Mouse (Mus musculus) midbrain, embryonic 13.5 days (tissue): ENCODE results near the gene Rasal1. TPM values are rescaled to one million over a fixed set of nuclear protein-coding genes. Genes with fewer than 3 reads are reported as not detected.

Experiments used
- ATAC-seq: fragments of 200-750 bp; cut with Nextera tagmentation; 2 replicates; pipeline ENCODE4 v1.8.0; 2017; ENCODE audit warnings: mild to moderate bottlenecking, moderate TSS enrichment, moderate library complexity
- H3K27ac ChIP-seq: fragments of 300-500 bp; sonication (generic); 2 replicates; pipeline ENCODE4 v1.5.1; 2015; ENCODE audit warnings: inconsistent platforms, mild to moderate bottlenecking, moderate library complexity
- H3K27me3 ChIP-seq: fragments of 300-500 bp; sonication (generic); 2 replicates; pipeline ENCODE4 v1.6.1; 2015; ENCODE audit warnings: mild to moderate bottlenecking, inconsistent platforms
- H3K36me3 ChIP-seq: fragments of 300-500 bp; sonication (generic); 2 replicates; pipeline ENCODE4 v1.6.1; 2015; ENCODE audit warnings: mild to moderate bottlenecking, inconsistent platforms
- H3K4me1 ChIP-seq: fragments of 300-500 bp; sonication (generic); replicated peaks from 2 replicates; pipeline ENCODE4 v1.6.1; 2015; ENCODE audit warnings: inconsistent platforms
- H3K4me2 ChIP-seq: fragments of 300-500 bp; sonication (generic); replicated peaks from 2 replicates; pipeline ENCODE4 v1.6.1; 2015; ENCODE audit warnings: moderate library complexity, mild to moderate bottlenecking, inconsistent platforms
- H3K4me3 ChIP-seq: fragments of 300-500 bp; sonication (generic); replicated peaks from 2 replicates; pipeline ENCODE4 v1.5.1; 2015; ENCODE audit warnings: mild to moderate bottlenecking, inconsistent platforms
- H3K9ac ChIP-seq: fragments of 300-500 bp; sonication (generic); replicated peaks from 2 replicates; pipeline ENCODE4 v1.6.1; 2015; ENCODE audit warnings: mild to moderate bottlenecking, inconsistent platforms
- H3K9me3 ChIP-seq: fragments of 300-500 bp; sonication (generic); 2 replicates; pipeline ENCODE4 v1.6.1; 2016; ENCODE audit warnings: mild to moderate bottlenecking, inconsistent platforms
- WGBS: fragments of 180-500 bp; shearing (Covaris S2); methylation state at CpG from one replicate; pipeline ENCODE4 v1.1.7; 2015; 5-methylcytosine and 5-hydroxymethylcytosine counted together
- polyA plus RNA-seq: library from polyadenylated mRNA; unstranded; fragments of >200 nt; fragmentation: Nextera tagmentation; extraction: Ambion mirVana; gene quantifications from 2 replicates; pipeline ENCODE4 v1.2.1, GENCODE M21; 2015

Rasal1 gene
- polyA plus RNA-seq, 1 experiment from 2014 or later: 0.15 TPM

GRCm38 (mm10) chr5:120610906-120611305 is 37.7 kb upstream of the Rasal1 start:
- H3K4me3 ChIP-seq: peak overlapping the region; percentile 70; the same call in 1 of the 2 replicates
- no peaks in the 10 kb centered on the region for H3K27me3 ChIP-seq
- no peak for ATAC-seq
- peak overlapping the region; percentile 71 for H3K9ac ChIP-seq
- WGBS: 97% methylated on average over 5 of the region's 5 CpGs
- peaks cover 22% of the 10 kb centered on the region for H3K36me3 ChIP-seq
- H3K27ac ChIP-seq: no peak overlapping the region
- H3K9me3 ChIP-seq: no peaks in the 10 kb centered on the region
- peaks cover 34% of the 10 kb centered on the region for H3K4me1 ChIP-seq
- H3K4me2 ChIP-seq: peak overlapping the region; percentile 87

- Histone ChIP-seq H3K9ac (peak overlapping the region; percentile 71), H3K27ac (no peak overlapping the region; the same call in 1 of the 2 replicates), H3K4me1 (peaks cover 34% of the 10 kb centered on the region), H3K4me3 (peak overlapping the region; percentile 70), H3K9me3 (no peaks in the 10 kb centered on the region), H3K36me3 (peaks cover 27% of the 10 kb centered on the region), H3K27me3 (no peaks in the 10 kb centered on the region), H3K4me2 (peak overlapping the region; percentile 87)
- ATAC-seq: no peak
- 59% methylated on average over 8 of the region's 8 CpGs for WGBS
Measured at GRCm38 (mm10) chr5:120611416-120611815, 37.2 kb upstream of the Rasal1 start.

GRCm38 (mm10) chr5:120612442-120612821 is 36.2 kb upstream of the Rasal1 start, which contains the start of the genes Rita1 and Ddx54:
TSS of gene Rita1 (minus strand) at chr5:120612589.
TSS of gene Ddx54 (plus strand) at chr5:120612739.
- ATAC-seq: peak; percentile 73
- Histone ChIP-seq H3K4me3 (peak within 1 kb of the TSS; percentile 70), H3K36me3 (peaks cover 37% of the 10 kb centered on the region), H3K4me1 (peaks cover 34% of the 10 kb centered on the region), H3K9me3 (no peaks in the 10 kb centered on the region), H3K4me2 (peak within 1 kb of the TSS; percentile 87), H3K27me3 (no peaks in the 10 kb centered on the region), H3K9ac (peak within 1 kb of the TSS; percentile 72), H3K27ac (peak within 1 kb of the TSS; percentile 87)
- WGBS: under 1% methylated on average over 22 of the region's 22 CpGs

DNA sequence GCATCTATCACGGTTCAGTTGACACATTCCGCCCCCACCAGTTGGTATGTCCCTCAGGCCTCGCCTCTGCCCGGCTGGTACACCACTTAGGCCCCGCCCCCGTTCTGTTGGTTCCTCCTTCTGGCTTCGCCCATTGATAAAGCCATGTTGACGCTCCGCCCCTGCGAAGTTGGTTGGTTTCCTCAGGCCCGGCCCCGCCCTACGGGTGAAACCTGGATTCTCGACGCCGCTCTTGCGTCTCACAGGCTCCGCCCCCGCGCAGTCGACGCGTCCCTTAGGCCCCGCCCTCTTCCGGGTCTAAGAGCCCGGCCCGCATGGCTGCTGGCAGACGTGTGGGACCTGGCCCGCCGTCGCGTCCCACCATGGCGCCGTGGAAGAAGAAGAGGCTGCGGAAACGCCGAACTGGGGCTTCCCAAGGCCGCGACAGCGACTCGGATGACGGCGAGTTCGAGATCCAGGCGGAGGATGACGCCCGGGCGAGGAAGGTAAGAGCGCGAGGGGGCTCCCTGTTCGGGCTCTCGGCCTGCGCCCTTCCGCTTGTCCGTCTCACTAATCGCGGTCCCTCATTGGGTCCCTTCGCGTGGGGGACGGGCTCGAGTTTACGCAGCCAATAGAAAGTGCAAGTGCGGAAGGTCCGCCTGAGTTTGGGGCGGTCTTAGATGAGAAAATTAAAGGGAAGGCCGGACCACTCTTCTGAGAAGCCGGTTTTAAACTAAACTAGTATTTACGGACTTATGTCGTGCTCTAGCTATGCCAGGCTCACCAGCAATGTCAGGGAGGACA is 35.6 kb upstream of the Rasal1 start:
- peaks cover 34% of the 10 kb centered on the region for H3K4me1 ChIP-seq
- peak overlapping the region; percentile 87 for H3K4me2 ChIP-seq

GRCm38 (mm10) chr5:120615903-120616302 is 32.7 kb upstream of the Rasal1 start:
- H3K4me3 ChIP-seq: no peak overlapping the region
- H3K4me2 ChIP-seq: no peak overlapping the region
- no peak overlapping the region for H3K9ac ChIP-seq
- no peak for ATAC-seq
- WGBS: 96% methylated on average over 4 of the region's 4 CpGs
- no peaks in the 10 kb centered on the region for H3K9me3 ChIP-seq
- peaks cover 23% of the 10 kb centered on the region for H3K4me1 ChIP-seq
- H3K36me3 ChIP-seq: peaks cover 56% of the 10 kb centered on the region
- no peaks in the 10 kb centered on the region for H3K27me3 ChIP-seq
- no peak overlapping the region for H3K27ac ChIP-seq

More for the DNA sequence above, 35.6 kb upstream of the Rasal1 start:
- H3K9me3 ChIP-seq: no peaks in the 10 kb centered on the region
- peak overlapping the region; percentile 70 for H3K4me3 ChIP-seq
- peak overlapping the region; percentile 87 for H3K27ac ChIP-seq
- peaks cover 40% of the 10 kb centered on the region for H3K36me3 ChIP-seq
- peak overlapping the region; percentile 72 for H3K9ac ChIP-seq
- no peaks in the 10 kb centered on the region for H3K27me3 ChIP-seq
- peak; percentile 93 for ATAC-seq
- under 1% methylated on average over 69 of the region's 69 CpGs for WGBS

GRCm38 (mm10) chr5:120618778-120619177 is 29.8 kb upstream of the Rasal1 start:
- no peak overlapping the region for H3K4me3 ChIP-seq
- peaks cover 15% of the 10 kb centered on the region for H3K4me1 ChIP-seq
- no peaks in the 10 kb centered on the region for H3K27me3 ChIP-seq
- no peak for ATAC-seq
- no peak overlapping the region for H3K4me2 ChIP-seq
- no peak overlapping the region for H3K27ac ChIP-seq
- no peak overlapping the region for H3K9ac ChIP-seq
- no peaks in the 10 kb centered on the region for H3K9me3 ChIP-seq
- WGBS: 88% methylated on average over 12 of the region's 12 CpGs
- H3K36me3 ChIP-seq: peaks cover 84% of the 10 kb centered on the region

DNA sequence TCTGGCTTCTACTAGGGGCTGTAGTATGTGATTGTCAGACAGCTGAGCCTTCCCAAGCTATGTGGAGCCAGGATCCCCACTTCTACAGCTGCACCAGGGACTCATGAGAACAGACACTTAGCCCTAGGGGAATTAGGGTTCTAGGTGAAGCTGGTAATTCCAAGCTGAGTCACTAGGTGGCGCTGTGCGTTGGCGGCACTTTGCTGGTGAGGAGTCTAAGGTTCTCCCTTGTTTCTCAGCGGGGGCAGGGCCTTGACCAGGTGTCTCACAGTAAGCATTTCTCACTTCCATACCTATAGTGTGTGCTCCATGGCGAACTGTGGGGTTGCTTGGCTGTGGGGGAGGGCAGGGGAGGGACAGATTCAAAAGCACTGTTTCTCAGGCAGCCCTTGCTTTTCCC is 29.4 kb upstream of the Rasal1 start:
- Histone ChIP-seq H3K4me3 (no peak overlapping the region), H3K36me3 (peaks cover 89% of the 10 kb centered on the region), H3K4me2 (no peak overlapping the region), H3K27ac (no peak overlapping the region), H3K4me1 (peaks cover 10% of the 10 kb centered on the region; the same call in 1 of the 2 replicates), H3K9me3 (no peaks in the 10 kb centered on the region), H3K27me3 (no peaks in the 10 kb centered on the region), H3K9ac (no peak overlapping the region)
- 13% methylated on average over 5 of the region's 5 CpGs for WGBS
- ATAC-seq: no peak

GRCm38 (mm10) chr5:120620375-120621077 is 28.1 kb upstream of the Rasal1 start:
- Histone ChIP-seq H3K36me3 (peaks cover 100% of the 10 kb centered on the region), H3K9ac (no peak overlapping the region), H3K4me3 (no peak overlapping the region), H3K4me2 (no peak overlapping the region), H3K27ac (no peak overlapping the region), H3K9me3 (no peaks in the 10 kb centered on the region), H3K4me1 (peaks cover 5% of the 10 kb centered on the region; the same call in 1 of the 2 replicates), H3K27me3 (no peaks in the 10 kb centered on the region)
- ATAC-seq: peak; percentile 41; the same call in 1 of the 2 replicates
- WGBS: 72% methylated on average over 18 of the region's 18 CpGs

DNA sequence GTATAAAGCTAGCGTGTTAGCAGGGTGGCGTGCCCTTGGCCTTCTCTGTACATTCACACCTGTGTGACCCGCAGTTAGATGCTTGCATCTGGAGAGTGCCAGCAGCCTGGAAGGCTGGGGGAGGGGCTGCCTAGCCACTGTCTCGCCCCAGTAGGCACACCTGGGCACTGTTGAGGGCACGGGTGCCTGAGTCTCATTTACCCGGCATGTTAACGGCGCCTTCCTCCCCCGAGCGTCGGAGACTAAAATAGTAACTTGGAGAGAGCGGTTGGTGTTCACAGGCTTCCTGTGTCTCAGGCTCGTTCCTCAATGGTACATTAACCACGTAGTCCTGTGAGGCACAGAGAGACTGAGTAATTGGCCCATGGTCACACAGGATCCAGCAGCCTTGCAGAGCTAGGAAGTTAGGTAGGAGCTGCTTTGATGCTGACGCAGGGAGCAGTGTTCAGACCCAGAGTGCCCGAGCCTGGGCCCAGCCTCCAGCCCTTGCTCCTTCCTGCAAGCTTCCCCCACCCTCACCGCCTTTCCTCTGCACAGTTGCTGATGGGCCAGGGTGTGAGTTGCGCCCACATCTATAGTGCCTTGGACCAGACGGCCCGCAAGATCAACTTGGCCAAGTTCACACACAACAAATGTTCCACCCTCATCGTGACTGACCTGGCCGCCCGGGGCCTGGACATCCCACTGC is 27.4 kb upstream of the Rasal1 start:
- H3K27ac ChIP-seq: no peak overlapping the region
- peak; percentile 12; the same call in 1 of the 2 replicates for ATAC-seq
- H3K4me2 ChIP-seq: no peak overlapping the region
- no peak overlapping the region for H3K9ac ChIP-seq
- H3K9me3 ChIP-seq: no peaks in the 10 kb centered on the region
- peaks cover 100% of the 10 kb centered on the region for H3K36me3 ChIP-seq
- no peaks in the 10 kb centered on the region for H3K27me3 ChIP-seq
- H3K4me1 ChIP-seq: peaks cover 5% of the 10 kb centered on the region; the same call in 1 of the 2 replicates
- WGBS: 95% methylated on average over 23 of the region's 23 CpGs
- no peak overlapping the region for H3K4me3 ChIP-seq

DNA sequence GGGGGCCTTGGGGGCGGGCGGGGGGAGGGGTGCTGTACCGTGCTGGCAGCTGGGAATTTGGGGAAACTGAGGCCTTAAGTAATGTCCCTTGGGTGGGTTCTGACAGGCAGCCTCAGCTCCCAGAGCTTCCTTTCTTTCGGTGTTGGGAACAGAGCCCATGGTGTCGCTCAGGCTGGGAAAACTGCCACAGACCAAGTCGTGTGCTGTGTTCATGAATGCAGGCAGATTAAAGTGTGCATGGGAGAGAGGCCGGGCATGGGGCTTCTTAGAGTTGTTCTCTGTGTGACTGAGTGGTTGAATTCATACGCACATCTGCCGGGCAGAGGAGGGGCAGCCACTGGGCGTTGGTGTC is 26.8 kb upstream of the Rasal1 start:
- no peak for ATAC-seq
- no peaks in the 10 kb centered on the region for H3K9me3 ChIP-seq
- 88% methylated on average over 10 of the region's 10 CpGs for WGBS

DNA sequence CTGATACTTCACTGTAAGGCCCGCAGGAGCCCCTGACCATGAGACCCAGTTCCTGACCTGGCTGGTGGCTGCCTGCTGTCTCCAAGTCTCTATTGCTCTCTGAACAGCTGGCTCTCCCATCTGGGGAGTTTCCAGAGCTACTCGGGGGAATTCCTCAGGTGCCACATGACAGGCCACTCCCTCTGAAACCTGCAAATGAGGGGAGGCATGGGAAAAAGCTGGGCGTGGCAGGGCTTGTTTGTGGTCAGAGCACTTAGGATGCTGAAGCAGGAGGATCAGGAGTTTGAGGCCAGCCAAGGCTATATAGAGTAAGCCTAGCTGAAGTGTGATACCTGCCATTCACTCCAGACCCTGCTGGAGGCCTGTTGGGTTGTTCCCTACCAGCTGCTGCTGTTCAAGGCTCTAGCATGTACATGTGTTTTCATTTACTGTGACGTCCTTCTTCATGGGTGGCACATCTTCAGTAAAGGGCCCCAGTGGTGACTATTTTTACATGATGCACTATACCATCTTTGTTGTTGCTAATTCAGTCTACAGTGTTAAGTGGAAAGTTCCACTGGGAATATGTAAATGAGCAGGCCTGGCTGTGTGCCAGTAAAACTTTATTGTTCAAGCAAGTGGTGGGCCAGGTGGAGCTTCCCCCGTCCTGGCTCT is 26.3 kb upstream of the Rasal1 start:
- Histone ChIP-seq H3K4me3 (no peak overlapping the region), H3K27ac (no peak overlapping the region), H3K9ac (no peak overlapping the region), H3K4me1 (peaks cover 8% of the 10 kb centered on the region; the same call in 1 of the 2 replicates), H3K4me2 (no peak overlapping the region), H3K36me3 (peaks cover 100% of the 10 kb centered on the region), H3K27me3 (no peaks in the 10 kb centered on the region), H3K9me3 (no peaks in the 10 kb centered on the region)
- ATAC-seq: no peak
- 76% methylated on average over 5 of the region's 5 CpGs for WGBS

More for the DNA sequence above, 26.8 kb upstream of the Rasal1 start:
- Histone ChIP-seq H3K36me3 (peaks cover 100% of the 10 kb centered on the region), H3K4me2 (no peak overlapping the region), H3K9ac (no peak overlapping the region), H3K27me3 (no peaks in the 10 kb centered on the region), H3K27ac (no peak overlapping the region), H3K4me3 (no peak overlapping the region), H3K4me1 (peaks cover 5% of the 10 kb centered on the region; the same call in 1 of the 2 replicates)
